Mouse (Mus musculus): Measurements from ENCODE around the gene Drc7. TPM values are rescaled to one million over a fixed set of nuclear protein-coding genes. Genes with fewer than 3 reads are reported as not detected.

Gene Drc7
- not detected for polyA plus RNA-seq (2014; fragmentation: Illumina TruSeq; extraction: RNeasy Lipid Tissue Mini Kit (QIAGEN cat#74804); ENCODE audit: low replicate concordance)

GRCm38 (mm10) chr8:95054927-95055510, at the start of gene Drc7:
Gene Drc7 (plus strand): TSS chr8:95055103.

GRCm38 (mm10) chr8:95017451-95017850, 37.5 kb upstream of the Drc7 start, which contains the start of gene Adgrg3:
Gene Adgrg3 (plus strand): TSS chr8:95017692.

GRCm38 (mm10) chr8:95080381-95081341, 25.8 kb downstream of the Drc7 start, which contains the start of gene Katnb1:
Gene Katnb1 (plus strand): TSS chr8:95081186.

Other genes starting within 250 kb of the Drc7 start
- gene Ccl17, start 244.7 kb upstream of the Drc7 start, polyA plus RNA-seq (2014; fragmentation: Illumina TruSeq; extraction: RNeasy Lipid Tissue Mini Kit (QIAGEN cat#74804); ENCODE audit: low replicate concordance) = not detected
- 7.1 TPM for gene Coq9, start 216.8 kb upstream of the Drc7 start, polyA plus RNA-seq (2014; fragmentation: Illumina TruSeq; extraction: RNeasy Lipid Tissue Mini Kit (QIAGEN cat#74804); ENCODE audit: low replicate concordance)
- gene Ciapin1, start 216.7 kb upstream of the Drc7 start, polyA plus RNA-seq (2014; fragmentation: Illumina TruSeq; extraction: RNeasy Lipid Tissue Mini Kit (QIAGEN cat#74804); ENCODE audit: low replicate concordance) = 10.5 TPM
- gene Polr2c, start 197.7 kb upstream of the Drc7 start, polyA plus RNA-seq (2014; fragmentation: Illumina TruSeq; extraction: RNeasy Lipid Tissue Mini Kit (QIAGEN cat#74804); ENCODE audit: low replicate concordance) = 2.0 TPM
- gene Dok4, start 178.8 kb upstream of the Drc7 start, polyA plus RNA-seq (2014; fragmentation: Illumina TruSeq; extraction: RNeasy Lipid Tissue Mini Kit (QIAGEN cat#74804); ENCODE audit: low replicate concordance) = 6.8 TPM
- gene Ccdc102a, start 137.0 kb upstream of the Drc7 start, polyA plus RNA-seq (2014; fragmentation: Illumina TruSeq; extraction: RNeasy Lipid Tissue Mini Kit (QIAGEN cat#74804); ENCODE audit: low replicate concordance) = not detected
- gene Adgrg5, start 131.4 kb upstream of the Drc7 start, polyA plus RNA-seq (2014; fragmentation: Illumina TruSeq; extraction: RNeasy Lipid Tissue Mini Kit (QIAGEN cat#74804); ENCODE audit: low replicate concordance) = 0.41 TPM
- gene Adgrg1, start 80.4 kb upstream of the Drc7 start, polyA plus RNA-seq (2014; fragmentation: Illumina TruSeq; extraction: RNeasy Lipid Tissue Mini Kit (QIAGEN cat#74804); ENCODE audit: low replicate concordance) = 1.0 TPM
- gene Adgrg3, start 37.4 kb upstream of the Drc7 start, polyA plus RNA-seq (2014; fragmentation: Illumina TruSeq; extraction: RNeasy Lipid Tissue Mini Kit (QIAGEN cat#74804); ENCODE audit: low replicate concordance) = 0.48 TPM
- gene Katnb1, start 26.1 kb downstream of the Drc7 start, polyA plus RNA-seq (2014; fragmentation: Illumina TruSeq; extraction: RNeasy Lipid Tissue Mini Kit (QIAGEN cat#74804); ENCODE audit: low replicate concordance) = not detected
- 1.7 TPM for gene Kifc3, start 147.7 kb downstream of the Drc7 start, polyA plus RNA-seq (2014; fragmentation: Illumina TruSeq; extraction: RNeasy Lipid Tissue Mini Kit (QIAGEN cat#74804); ENCODE audit: low replicate concordance)